Mouse (Mus musculus): ENCODE data around the gene Spice1. TPM values are rescaled to one million over a fixed set of nuclear protein-coding genes. Genes with fewer than 3 reads are reported as not detected.

Spice1 gene
- polyA plus RNA-seq, 1 experiment from 2014 or later = 11.5 TPM

DNA sequence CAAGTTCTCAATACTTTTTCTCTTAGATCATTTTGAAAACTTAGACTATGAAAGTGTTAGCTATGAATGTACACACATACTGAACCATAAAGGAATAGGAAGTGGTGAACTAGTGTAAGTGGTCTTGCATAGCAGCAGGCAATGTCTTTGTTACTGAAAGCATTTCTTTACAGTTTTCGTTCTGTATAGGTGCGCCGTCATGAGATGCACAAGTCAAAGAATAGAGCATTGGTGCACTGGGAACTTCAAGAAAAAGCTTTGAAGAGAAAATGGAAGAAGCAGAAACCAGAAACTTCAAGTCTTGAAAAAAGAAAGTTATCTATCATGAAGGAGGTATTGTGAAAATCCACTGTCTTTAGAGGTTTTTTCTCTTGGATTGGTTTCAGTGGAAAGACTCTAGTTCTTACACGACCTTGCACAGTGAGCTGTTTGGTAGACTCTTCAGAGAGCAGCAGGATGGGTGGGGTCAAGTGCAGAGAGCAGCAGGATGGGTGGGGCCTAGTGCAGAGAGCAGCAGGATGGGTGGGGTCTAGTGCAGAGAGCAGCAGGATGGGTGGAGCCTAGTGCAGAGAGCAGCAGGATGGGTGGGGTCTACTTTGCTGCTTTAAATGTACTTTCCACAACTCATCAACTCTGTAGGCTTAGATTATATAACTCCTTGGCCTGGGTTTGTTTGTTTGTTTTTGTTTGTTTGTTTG, 10.8 kb downstream of the Spice1 start:
- Histone ChIP-seq H3K27me3 (ENCODE audit: control insufficient read depth, insufficient read depth, low read length) (no peaks in the 10 kb centered on the region), H3K9ac (replicated peaks; ENCODE audit: low read depth, low read length) (no peak overlapping the region), H3K36me3 (ENCODE audit: control insufficient read depth, insufficient read depth, low read length) (no peaks in the 10 kb centered on the region), H3K4me1 (ENCODE audit: control insufficient read depth, insufficient read depth, low read length) (no peaks in the 10 kb centered on the region), H3K9me3 (ENCODE audit: control insufficient read depth, low read length) (no peaks in the 10 kb centered on the region), H3K4me2 (ENCODE audit: low read depth, low read length) (no peak overlapping the region), H3K27ac (ENCODE audit: low read depth, low read length) (no peak overlapping the region), H3K4me3 (ENCODE audit: low read depth, low read length) (no peak overlapping the region)
- 76% methylated on average over 4 of the region's 4 CpGs for WGBS
- ATAC-seq (ENCODE audit: low read depth) = no peak

DNA sequence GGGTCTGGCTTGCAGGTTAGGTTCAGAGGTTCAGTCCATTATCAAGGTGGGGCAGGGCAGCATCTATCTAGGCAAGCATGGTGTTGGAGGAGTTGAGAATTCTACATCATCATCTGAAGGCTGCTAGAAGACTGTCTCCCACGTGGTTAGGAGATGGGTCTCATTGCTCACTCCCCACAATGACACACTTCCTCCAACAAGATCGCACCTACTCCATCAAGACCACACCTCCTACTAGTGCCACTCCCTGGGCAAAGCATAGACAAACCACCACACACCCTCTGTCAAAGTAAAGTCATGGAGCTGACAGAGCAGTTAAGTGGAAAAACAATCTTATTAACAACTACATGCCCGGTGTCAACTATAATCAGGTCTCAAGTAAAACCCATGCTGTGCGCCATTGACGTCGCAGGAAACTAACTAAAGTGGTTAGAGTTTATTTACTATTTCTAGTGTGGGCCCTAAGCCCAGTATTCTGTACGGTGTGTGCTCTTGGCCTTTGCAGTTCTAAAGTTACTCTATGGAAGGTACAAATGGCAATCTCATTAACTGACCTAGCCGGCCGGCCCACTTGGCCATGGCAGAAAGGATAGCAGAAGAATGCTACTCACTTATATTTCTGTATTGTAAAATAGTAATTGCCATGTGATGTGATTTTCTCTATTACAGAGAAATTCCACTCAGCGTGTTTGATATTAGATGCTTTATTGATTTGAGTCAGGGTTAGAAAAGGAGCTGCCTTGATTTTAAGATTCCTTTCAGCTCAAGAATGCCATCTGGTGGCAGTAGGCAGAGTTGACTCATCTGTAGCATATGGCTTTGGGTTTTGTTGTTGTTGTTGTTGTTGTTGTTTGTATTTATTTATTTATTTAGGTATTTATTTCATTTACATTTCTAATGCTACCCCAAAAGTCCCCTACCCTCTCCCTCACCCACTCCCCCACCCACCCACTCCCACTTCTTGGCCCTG, 15.3 kb downstream of the Spice1 start:
- H3K36me3 ChIP-seq (ENCODE audit: control insufficient read depth, insufficient read depth, low read length) = no peaks in the 10 kb centered on the region
- H3K27me3 ChIP-seq (ENCODE audit: control insufficient read depth, insufficient read depth, low read length) = no peaks in the 10 kb centered on the region
- no peak overlapping the region for H3K4me2 ChIP-seq (ENCODE audit: low read depth, low read length)
- ATAC-seq (ENCODE audit: low read depth) = 0 out of 2 replicates have a peak, but pooled peaks have one; percentile 49
- 91% methylated on average over 10 of the region's 10 CpGs for WGBS
- H3K9ac ChIP-seq (replicated peaks; ENCODE audit: low read depth, low read length) = no peak overlapping the region
- no peaks in the 10 kb centered on the region for H3K9me3 ChIP-seq (ENCODE audit: control insufficient read depth, low read length)
- H3K4me1 ChIP-seq (ENCODE audit: control insufficient read depth, insufficient read depth, low read length) = no peaks in the 10 kb centered on the region
- H3K4me3 ChIP-seq (ENCODE audit: low read depth, low read length) = no peak overlapping the region
- no peak overlapping the region for H3K27ac ChIP-seq (ENCODE audit: low read depth, low read length)

DNA sequence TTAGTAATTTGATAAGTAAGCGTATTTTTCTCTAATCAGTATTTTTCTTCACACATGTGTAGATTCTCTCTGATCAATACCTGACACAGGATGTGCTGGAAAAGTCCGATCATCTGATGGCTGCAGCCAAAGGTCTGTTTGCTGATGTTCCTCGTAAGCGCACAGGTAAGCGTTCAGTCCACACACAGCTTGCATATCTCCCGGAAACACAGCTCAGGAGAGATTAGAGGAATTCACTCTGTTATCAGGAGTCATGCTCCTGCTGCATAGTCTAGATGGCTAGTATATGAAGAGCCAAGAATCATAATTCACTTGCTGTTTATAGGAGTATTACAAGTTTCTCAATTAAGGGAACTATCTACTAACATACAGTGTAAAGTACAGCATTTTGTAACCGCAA, 18.6 kb downstream of the Spice1 start:
- no peak overlapping the region for H3K4me2 ChIP-seq (ENCODE audit: low read depth, low read length)
- no peaks in the 10 kb centered on the region for H3K4me1 ChIP-seq (ENCODE audit: control insufficient read depth, insufficient read depth, low read length)
- no peak for ATAC-seq (ENCODE audit: low read depth)
- H3K36me3 ChIP-seq (ENCODE audit: control insufficient read depth, insufficient read depth, low read length) = no peaks in the 10 kb centered on the region
- no peak overlapping the region for H3K27ac ChIP-seq (ENCODE audit: low read depth, low read length)
- no peak overlapping the region for H3K9ac ChIP-seq (replicated peaks; ENCODE audit: low read depth, low read length)
- H3K27me3 ChIP-seq (ENCODE audit: control insufficient read depth, insufficient read depth, low read length) = no peaks in the 10 kb centered on the region
- H3K4me3 ChIP-seq (ENCODE audit: low read depth, low read length) = no peak overlapping the region
- no peaks in the 10 kb centered on the region for H3K9me3 ChIP-seq (ENCODE audit: control insufficient read depth, low read length)
- 96% methylated on average over 7 of the region's 7 CpGs for WGBS

DNA sequence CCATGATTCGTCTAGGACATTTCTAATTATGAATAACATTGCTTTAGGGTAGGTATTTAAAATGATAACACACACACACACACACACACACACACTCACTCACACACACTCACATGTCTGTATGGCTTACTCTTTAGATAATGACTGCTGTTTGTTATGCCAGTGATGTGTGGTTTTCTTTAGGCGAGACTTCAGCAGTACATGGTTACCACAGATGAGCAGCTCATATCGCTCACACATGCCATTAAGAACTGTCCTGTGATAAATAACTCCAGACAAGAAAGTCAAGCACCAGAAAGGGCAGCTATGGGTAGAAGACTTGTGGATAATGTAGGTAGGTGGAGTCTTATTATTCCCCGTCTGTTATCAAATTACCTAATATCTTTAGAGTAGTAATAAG, 28.5 kb downstream of the Spice1 start:
- Histone ChIP-seq H3K27ac (ENCODE audit: low read depth, low read length) (no peak overlapping the region), H3K36me3 (ENCODE audit: control insufficient read depth, insufficient read depth, low read length) (no peaks in the 10 kb centered on the region), H3K4me2 (ENCODE audit: low read depth, low read length) (no peak overlapping the region), H3K4me3 (ENCODE audit: low read depth, low read length) (no peak overlapping the region), H3K27me3 (ENCODE audit: control insufficient read depth, insufficient read depth, low read length) (no peaks in the 10 kb centered on the region), H3K4me1 (ENCODE audit: control insufficient read depth, insufficient read depth, low read length) (no peaks in the 10 kb centered on the region), H3K9me3 (ENCODE audit: control insufficient read depth, low read length) (no peaks in the 10 kb centered on the region), H3K9ac (replicated peaks; ENCODE audit: low read depth, low read length) (no peak overlapping the region)
- WGBS = 91% methylated on average over 4 of the region's 4 CpGs
- ATAC-seq (ENCODE audit: low read depth) = no peak

DNA sequence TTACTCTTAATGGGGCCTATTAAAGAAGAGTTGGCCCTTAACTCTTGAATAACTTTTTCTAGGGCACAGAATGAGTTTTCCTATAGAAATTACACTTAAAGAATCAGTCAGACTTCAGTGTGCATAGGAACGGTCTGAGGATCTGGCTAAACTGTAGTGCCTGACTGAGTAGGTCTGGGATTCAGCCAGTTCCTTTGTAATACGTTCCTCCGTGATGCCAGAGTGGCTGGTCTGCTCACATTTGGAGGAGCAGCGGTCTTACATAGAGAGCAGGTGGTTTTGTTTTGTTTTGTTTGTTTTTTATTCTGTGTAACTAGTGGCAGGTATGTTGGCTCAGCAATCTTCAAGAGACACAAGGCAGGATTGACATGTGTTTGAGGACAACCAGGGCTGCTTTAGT, 33.1 kb downstream of the Spice1 start:
- H3K27me3 ChIP-seq (ENCODE audit: control insufficient read depth, insufficient read depth, low read length) = no peaks in the 10 kb centered on the region
- no peak overlapping the region for H3K4me3 ChIP-seq (ENCODE audit: low read depth, low read length)
- no peaks in the 10 kb centered on the region for H3K9me3 ChIP-seq (ENCODE audit: control insufficient read depth, low read length)
- no peaks in the 10 kb centered on the region for H3K4me1 ChIP-seq (ENCODE audit: control insufficient read depth, insufficient read depth, low read length)
- ATAC-seq (ENCODE audit: low read depth) = no peak
- no peaks in the 10 kb centered on the region for H3K36me3 ChIP-seq (ENCODE audit: control insufficient read depth, insufficient read depth, low read length)
- no peak overlapping the region for H3K9ac ChIP-seq (replicated peaks; ENCODE audit: low read depth, low read length)
- no peak overlapping the region for H3K4me2 ChIP-seq (ENCODE audit: low read depth, low read length)
- 59% methylated on average over 4 of the region's 4 CpGs for WGBS
- H3K27ac ChIP-seq (ENCODE audit: low read depth, low read length) = no peak overlapping the region

DNA sequence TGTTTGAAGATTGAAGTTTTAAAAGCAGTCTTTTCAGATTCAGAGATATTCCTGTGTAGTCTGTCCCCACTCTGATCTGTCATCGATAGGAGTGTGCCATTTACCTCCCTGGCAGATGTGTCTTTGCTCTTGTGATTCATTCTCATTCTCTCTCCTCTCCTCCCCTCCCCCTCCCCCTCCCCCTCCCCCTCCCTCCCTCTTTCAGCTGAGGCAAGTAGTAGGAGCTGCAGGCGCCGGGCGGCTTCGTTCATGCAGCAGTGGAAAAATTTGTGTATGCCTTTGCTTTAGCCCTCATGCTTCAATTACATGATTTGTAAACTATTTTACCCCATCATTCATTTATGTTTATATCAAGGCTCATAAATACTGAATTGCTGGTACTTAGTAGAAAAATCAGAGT, 34.7 kb downstream of the Spice1 start:
- Histone ChIP-seq H3K4me1 (ENCODE audit: control insufficient read depth, insufficient read depth, low read length) (no peaks in the 10 kb centered on the region), H3K9me3 (ENCODE audit: control insufficient read depth, low read length) (no peaks in the 10 kb centered on the region), H3K4me3 (ENCODE audit: low read depth, low read length) (no peak overlapping the region), H3K4me2 (ENCODE audit: low read depth, low read length) (no peak overlapping the region), H3K36me3 (ENCODE audit: control insufficient read depth, insufficient read depth, low read length) (no peaks in the 10 kb centered on the region), H3K27me3 (ENCODE audit: control insufficient read depth, insufficient read depth, low read length) (no peaks in the 10 kb centered on the region), H3K9ac (replicated peaks; ENCODE audit: low read depth, low read length) (no peak overlapping the region), H3K27ac (ENCODE audit: low read depth, low read length) (no peak overlapping the region)
- WGBS = 8% methylated on average over 5 of the region's 5 CpGs
- ATAC-seq (ENCODE audit: low read depth) = no peak; the same call in 1 of the 2 replicates

DNA sequence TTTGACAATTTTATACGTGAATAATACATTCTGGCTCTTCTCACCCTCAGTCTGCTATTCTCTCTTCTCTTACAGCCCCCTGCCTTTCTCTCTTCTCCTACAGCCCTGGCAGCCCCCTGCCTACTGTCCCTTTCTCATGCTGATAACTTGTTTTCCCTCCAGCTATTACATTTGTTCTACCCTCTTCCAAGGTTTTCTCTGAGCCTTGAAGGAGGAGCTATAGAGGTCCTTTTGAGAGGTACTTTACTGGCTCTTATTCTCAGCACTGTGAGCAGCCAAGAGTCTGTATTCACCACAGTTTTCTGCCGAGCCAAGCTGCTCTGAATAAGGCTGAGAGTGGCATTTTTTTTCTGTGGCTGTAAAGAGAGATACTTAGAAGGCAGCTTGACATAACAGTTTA, 36.6 kb downstream of the Spice1 start:
- Histone ChIP-seq H3K4me2 (ENCODE audit: low read depth, low read length) (no peak overlapping the region), H3K9ac (replicated peaks; ENCODE audit: low read depth, low read length) (no peak overlapping the region), H3K4me3 (ENCODE audit: low read depth, low read length) (no peak overlapping the region), H3K36me3 (ENCODE audit: control insufficient read depth, insufficient read depth, low read length) (no peaks in the 10 kb centered on the region), H3K27ac (ENCODE audit: low read depth, low read length) (0 out of 2 replicates have a peak overlapping the region, but pooled peaks have one; percentile 22), H3K4me1 (ENCODE audit: control insufficient read depth, insufficient read depth, low read length) (no peaks in the 10 kb centered on the region), H3K27me3 (ENCODE audit: control insufficient read depth, insufficient read depth, low read length) (no peaks in the 10 kb centered on the region), H3K9me3 (ENCODE audit: control insufficient read depth, low read length) (no peaks in the 10 kb centered on the region)
- 11% methylated on average over 2 of the region's 2 CpGs for WGBS
- ATAC-seq (ENCODE audit: low read depth) = peak; percentile 74; the same call in 1 of the 2 replicates

DNA sequence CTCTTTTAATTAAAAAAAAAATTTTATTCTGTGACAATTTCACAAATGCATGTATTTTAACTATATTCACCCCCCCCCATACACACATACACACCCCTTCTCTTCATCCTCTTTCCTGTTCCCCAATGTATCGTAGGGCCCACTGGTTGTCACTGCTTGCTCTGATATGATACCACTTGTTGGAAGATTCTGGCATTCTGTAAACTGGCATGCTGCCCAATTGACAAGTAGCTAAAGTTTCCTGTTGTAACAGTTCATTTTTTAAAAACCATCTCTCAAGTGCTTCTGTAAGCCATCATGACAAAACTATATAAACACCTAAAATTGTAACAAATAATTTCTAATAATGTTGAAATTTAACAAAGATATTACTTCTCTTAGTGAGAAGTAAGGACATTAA, 37.3 kb downstream of the Spice1 start:
- Histone ChIP-seq H3K9ac (replicated peaks; ENCODE audit: low read depth, low read length) (no peak overlapping the region), H3K27ac (ENCODE audit: low read depth, low read length) (no peak overlapping the region), H3K9me3 (ENCODE audit: control insufficient read depth, low read length) (no peaks in the 10 kb centered on the region), H3K27me3 (ENCODE audit: control insufficient read depth, insufficient read depth, low read length) (no peaks in the 10 kb centered on the region), H3K4me3 (ENCODE audit: low read depth, low read length) (no peak overlapping the region), H3K4me1 (ENCODE audit: control insufficient read depth, insufficient read depth, low read length) (no peaks in the 10 kb centered on the region), H3K36me3 (ENCODE audit: control insufficient read depth, insufficient read depth, low read length) (no peaks in the 10 kb centered on the region), H3K4me2 (ENCODE audit: low read depth, low read length) (no peak overlapping the region)
- ATAC-seq (ENCODE audit: low read depth) = no peak
- 83% methylated on average over 1 of the region's 1 CpGs for WGBS

Data from neural tube, embryonic 14.5 days (tissue).